Mouse (Mus musculus) kidney, embryonic 15.5 days (tissue): ENCODE results near the gene Gm21083. TPM values are rescaled to one million over a fixed set of nuclear protein-coding genes. Genes with fewer than 3 reads are reported as not detected.

Source experiments
- polyA plus RNA-seq: library from polyadenylated mRNA; unstranded; fragments of >200 nt; fragmentation: Nextera tagmentation; extraction: Ambion mirVana; gene quantifications from 2 replicates; pipeline ENCODE4 v1.2.1, GENCODE M21; 2015

The Gm21083 gene
- polyA plus RNA-seq, 1 experiment from 2014 or later: not detected

Other genes starting within 250 kb of the Gm21083 start
- not detected in 2 replicates for gene Gm21149, start 100.8 kb upstream of the Gm21083 start, polyA plus RNA-seq
- not detected in 2 replicates for gene Gm21190, start 48.1 kb upstream of the Gm21083 start, polyA plus RNA-seq
- gene Speer4d, start 41.7 kb downstream of the Gm21083 start, polyA plus RNA-seq: not detected in 2 replicates
- not detected in 2 replicates for gene 4930572O03Rik, start 79.7 kb downstream of the Gm21083 start, polyA plus RNA-seq
- gene Speer4c, start 136.9 kb downstream of the Gm21083 start, polyA plus RNA-seq: not detected in 2 replicates